Mouse (Mus musculus) stomach, postnatal 0 days (tissue): ENCODE measurements around the gene Thbs1.

ENCODE experiments used
- CTCF ChIP-seq: IDR thresholded peaks from 2 replicates; pipeline ENCODE4 v1.5.1; 2016; ENCODE audit warnings: antibody characterized with exemption, low read depth, mild to moderate bottlenecking, moderate library complexity
- EP300 ChIP-seq: optimal IDR thresholded peaks from 2 replicates; pipeline ENCODE3; 2016; ENCODE audit warnings: antibody characterized with exemption

DNA sequence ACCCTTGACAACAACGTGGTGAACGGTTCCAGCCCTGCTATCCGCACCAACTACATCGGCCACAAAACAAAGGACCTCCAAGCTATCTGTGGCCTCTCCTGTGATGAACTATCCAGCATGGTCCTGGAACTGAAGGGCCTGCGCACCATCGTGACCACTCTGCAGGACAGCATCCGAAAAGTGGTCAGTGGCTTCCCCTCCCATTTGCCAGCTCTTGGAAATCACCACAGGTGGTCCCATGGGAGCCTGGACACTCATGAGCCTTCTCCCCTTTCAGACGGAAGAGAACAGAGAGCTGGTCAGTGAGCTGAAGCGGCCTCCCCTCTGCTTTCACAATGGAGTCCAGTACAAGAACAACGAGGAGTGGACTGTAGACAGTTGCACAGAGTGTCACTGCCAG, 3.0 kb downstream of the Thbs1 start:
- TF ChIP-seq CTCF (no peak), EP300 (no peak)
